Mouse (Mus musculus): Measurements from ENCODE around the gene Trhr2.

Trhr2 gene

GRCm38 (mm10) chr8:122355642-122356606, 4.6 kb downstream of the Trhr2 start:
- no peak for DNase-seq (ENCODE audit: low read depth, low spot score)

DNA sequence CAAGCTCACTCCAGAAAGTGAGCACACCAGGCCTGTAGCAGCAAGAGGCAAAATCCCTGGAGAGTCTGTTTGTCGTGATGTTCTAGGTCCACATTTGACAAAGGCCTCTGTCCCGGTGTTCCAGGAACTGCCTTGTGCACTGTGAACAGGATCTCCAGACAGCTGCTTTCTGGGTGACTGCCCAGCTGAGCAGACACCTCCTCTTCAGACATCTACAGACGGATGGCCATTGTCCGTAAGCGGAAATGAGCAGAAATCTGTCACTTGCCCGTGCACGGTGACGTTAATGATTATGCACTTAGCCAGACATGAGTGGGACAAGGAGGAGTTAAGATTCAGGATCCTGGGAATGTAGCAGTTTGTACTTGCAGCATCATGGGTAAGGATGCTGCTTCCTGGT, 6.4 kb downstream of the Trhr2 start:
- DNase-seq (ENCODE audit: low read depth, low spot score) = no peak

DNA sequence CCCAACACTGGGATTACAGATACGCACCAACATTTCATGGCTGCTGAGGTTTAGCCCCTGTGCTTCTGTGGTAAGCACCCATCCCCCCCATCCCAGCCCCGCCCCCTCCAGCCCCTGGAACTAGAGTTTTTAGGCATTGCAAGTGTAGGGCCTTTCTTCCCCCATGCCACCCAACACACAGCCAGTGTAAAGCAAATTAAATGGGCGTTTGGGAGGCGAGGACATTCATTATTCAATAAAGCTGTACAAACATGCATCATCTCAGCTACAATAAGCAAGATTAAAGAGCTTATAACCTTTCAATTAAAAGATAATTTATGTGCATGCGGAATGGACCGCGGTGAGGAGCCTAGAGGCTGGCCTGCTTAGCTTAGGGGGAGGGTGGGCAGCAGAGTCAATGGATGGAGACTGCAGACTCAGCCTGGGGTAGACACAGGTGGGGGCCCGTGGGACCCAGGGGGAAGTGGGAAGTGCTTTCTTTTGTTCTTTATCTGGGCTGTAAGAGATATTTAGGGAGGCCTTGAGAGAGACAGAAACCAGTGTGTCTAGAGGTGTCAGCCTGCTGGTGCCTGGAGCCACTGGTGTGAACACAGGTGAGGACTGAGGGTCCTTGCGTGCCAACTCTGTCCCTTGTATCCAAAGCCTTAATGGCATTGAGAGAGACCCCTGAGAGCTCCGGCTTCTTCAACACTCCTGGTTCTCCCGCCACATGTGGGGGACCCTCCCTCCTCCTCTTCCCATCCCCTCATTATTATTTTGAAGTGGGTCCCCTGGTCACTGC, 10.0 kb downstream of the Trhr2 start:
- DNase-seq (ENCODE audit: low read depth, low spot score) = no peak

DNA sequence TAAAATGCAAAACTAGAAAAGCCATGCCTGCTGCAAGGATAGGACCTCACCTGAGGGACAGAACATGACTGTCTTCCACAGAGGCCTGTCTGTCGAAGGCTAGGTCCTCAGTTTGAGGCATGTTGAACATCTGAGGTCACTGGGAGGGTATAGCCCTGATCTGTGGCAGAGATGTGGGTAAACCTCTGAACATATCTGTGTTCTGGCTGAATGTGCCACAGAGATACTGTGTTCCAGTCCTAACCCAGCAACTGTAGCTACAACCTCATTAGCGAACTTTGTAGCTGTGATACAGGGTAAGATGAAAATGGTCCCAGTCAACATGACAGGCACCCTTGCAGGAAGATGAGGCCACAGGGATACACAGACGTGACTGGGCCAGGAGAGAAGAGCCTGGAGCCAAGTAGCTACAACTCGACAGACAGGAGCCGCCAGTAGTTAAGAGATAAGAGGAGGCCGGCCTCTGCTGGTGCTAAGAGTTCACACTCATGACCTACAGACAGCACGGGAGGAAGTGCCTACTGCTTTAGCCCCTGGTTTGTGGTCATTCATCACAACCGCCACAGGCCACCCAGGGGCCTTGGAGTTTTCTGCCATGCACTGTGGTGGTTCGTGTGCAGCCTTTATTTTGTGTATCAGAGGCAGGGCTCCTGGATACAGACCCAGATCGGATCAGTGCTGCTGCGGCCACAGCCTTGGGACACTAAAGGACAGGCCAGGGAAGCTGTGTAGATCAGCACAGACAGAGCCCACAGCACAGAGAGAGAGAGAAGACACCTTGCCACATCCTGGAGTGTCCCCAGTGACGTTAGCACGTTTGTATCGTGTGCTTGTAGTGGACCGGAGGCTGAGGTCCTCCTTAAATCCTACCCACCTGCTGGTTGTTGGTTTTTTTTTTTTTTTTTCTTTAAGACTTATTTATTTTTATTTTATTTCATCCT, 10.9 kb downstream of the Trhr2 start:
- no peak for DNase-seq (ENCODE audit: low read depth, low spot score)

GRCm38 (mm10) chr8:122347811-122348552, 12.6 kb downstream of the Trhr2 start:
- DNase-seq (ENCODE audit: low read depth, low spot score) = no peak

- no peak for DNase-seq (ENCODE audit: low read depth, low spot score)
These were observed 15.1 kb downstream of the Trhr2 start for GRCm38 (mm10) chr8:122345181-122346095.

DNA sequence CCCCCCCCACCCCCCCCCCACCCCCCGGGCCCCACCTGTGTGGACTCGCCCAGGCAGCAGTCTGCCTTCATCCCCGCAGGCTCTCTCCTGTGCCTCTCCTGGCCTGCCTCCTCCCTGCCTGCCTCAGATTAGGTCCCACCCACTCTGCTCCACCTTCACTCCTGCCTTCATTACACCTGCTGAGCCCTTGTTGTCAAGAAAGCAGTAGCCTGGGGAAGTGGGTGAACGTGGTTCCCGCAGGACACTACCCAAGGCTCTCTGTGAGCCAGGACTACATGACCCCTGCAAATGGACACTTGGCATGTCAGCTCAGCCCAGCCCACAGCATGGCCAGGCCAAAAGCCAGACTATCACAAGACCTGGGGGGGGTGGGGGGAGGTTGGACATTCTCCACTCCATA, 16.3 kb downstream of the Trhr2 start:
- peak; percentile 46 for DNase-seq (ENCODE audit: low read depth, low spot score)

GRCm38 (mm10) chr8:122343758-122344157, 16.8 kb downstream of the Trhr2 start:
- no peak for DNase-seq (ENCODE audit: low read depth, low spot score)

DNA sequence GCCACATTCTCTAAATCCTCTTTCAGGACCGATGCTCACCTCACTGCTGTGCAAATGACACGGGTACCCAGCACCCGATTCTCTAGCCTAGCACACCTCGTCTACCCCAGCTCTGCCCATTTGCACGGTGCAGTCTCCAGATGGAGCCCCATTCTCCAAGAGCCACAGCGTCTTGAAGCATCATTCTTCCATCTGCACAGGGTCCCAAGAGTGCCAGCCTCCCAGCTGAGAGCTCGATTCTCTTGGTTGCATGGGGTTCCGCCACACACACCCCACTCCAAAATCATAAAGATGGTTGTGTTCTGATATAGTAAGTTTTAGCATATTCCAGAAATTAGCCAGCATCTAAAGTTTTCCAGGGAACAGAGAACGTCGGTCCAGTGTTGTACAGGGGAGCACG, 17.2 kb downstream of the Trhr2 start:
- DNase-seq (ENCODE audit: low read depth, low spot score) = no peak

DNA sequence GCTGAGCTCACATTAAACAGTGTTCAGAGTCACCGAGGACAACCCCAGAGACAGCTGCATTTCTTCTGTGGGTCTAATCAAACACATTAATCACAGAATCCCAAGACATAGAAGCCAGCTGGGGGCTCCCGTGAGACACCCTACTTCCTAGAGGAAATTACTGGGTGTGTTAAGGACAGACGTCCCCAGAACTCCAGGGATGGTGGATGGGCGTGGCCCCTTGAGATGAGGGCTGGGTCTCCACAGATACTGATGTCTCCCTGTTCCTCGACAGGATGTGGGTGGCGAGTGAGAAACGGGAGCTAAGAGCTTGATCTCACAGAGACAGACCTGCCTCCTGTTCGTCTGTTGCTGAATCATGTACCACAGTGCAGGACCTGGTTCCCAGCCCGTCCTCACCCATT, 17.7 kb downstream of the Trhr2 start:
- no peak for DNase-seq (ENCODE audit: low read depth, low spot score)

DNA sequence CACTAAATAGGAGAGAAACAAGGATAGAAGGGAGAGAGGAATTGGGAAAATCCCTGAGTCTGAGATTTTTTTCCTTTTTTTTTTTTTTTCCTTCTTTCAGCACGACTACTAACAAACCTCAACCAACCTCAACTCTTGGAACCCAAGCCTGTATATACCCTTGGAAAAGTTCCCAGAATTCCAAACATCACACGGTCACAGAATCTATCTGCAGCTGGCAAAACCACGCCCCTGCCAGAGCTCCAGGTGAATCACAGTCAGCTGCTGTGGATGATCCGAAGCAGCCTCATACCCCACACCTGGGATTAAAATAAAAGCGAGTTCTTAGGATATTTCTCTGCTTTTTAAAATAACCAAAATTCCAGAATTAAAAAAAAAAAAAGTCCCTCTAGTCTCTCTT, 18.2 kb downstream of the Trhr2 start:
- DNase-seq (ENCODE audit: low read depth, low spot score) = no peak

- DNase-seq (ENCODE audit: low read depth, low spot score) = no peak
These were observed 18.8 kb downstream of the Trhr2 start for GRCm38 (mm10) chr8:122341790-122342189.

DNA sequence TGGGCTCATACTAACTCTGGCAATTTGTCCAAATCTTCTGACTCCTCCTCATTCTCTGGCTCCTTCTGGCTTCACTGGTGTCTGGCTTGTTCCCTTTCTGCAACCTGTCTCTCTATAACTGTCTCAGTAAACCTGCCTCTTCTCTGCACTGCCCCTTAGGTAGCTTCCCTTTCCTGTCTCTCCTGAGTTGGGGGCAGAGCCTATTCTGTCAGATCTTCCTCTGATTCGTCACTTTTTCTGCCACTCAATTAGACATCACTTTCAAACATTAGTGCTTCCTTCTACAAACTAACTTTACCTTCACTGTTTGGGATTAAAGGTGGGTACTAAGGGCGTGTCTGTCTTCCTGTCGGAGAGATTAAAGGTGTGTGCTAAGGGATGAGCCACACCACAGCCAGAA, 19.8 kb downstream of the Trhr2 start:
- DNase-seq (ENCODE audit: low read depth, low spot score) = peak; percentile 49

GRCm38 (mm10) chr8:122338852-122339251, 21.7 kb downstream of the Trhr2 start:
- DNase-seq (ENCODE audit: low read depth, low spot score) = no peak

GRCm38 (mm10) chr8:122336251-122336910, 24.2 kb downstream of the Trhr2 start:
- peak; percentile 77 for DNase-seq (ENCODE audit: low read depth, low spot score)

DNA sequence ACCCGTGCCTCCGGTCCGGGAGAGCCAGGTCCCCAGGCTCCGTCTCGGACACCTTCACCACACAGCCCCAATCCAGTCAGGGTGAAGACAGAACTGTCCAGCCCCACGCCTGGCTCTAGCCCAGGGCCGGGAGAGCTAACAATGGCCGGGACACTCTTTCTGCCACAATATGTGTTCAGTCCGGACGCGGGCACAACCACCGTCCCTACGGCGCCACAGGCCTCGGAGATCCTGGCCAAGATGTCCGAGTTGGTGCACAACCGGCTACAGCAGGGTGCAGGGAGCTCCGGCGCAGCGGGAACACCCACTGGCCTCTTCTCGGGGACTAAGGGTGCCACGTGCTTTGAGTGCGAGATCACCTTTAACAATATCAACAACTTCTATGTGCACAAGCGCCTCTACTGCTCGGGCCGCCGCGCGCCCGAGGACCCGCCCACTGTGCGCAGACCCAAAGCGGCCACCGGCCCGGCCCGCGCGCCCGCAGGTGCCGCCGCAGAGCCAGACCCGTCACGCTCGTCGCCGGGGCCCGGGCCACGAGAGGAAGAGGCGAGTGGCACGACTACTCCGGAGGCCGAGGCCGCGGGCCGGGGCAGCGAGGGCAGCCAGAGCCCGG, 24.8 kb downstream of the Trhr2 start:
- no peak for DNase-seq (ENCODE audit: low read depth, low spot score)

DNA sequence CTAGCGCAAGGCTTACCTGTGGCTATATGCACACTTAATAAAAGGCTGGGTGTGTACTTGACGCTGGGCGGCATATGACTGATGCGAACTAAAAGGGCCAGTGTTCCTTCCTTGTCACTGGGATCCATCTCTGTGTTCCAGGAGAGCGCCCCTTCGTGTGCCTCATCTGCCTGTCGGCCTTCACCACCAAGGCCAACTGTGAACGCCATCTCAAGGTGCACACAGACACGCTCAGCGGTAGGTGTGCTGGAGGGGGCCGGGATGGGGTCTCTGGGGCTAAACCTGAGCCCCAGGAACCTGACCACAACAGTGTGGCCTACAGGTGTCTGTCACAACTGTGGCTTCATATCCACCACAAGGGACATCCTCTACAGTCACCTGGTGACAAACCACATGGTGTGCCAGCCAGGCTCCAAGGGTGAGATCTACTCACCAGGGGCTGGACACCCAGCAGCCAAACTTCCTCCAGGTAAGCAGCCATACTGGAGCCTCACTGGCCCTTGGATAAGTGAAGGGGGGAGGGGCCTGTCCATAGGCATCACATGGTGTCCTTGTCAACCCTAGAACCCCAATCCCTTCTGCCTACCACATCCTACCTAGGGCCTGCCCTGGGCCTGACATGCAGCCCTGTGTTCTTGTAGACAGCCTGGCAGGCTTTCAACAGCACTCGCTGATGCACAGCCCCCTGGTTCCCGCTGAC, 25.6 kb downstream of the Trhr2 start:
- no peak for DNase-seq (ENCODE audit: low read depth, low spot score)

- no peak for DNase-seq (ENCODE audit: low read depth, low spot score)
These were observed 27.0 kb downstream of the Trhr2 start for GRCm38 (mm10) chr8:122333531-122333930.
